Comparison of ENCODE assay signal across 1 mouse cellular context in the genomic region with DNA sequence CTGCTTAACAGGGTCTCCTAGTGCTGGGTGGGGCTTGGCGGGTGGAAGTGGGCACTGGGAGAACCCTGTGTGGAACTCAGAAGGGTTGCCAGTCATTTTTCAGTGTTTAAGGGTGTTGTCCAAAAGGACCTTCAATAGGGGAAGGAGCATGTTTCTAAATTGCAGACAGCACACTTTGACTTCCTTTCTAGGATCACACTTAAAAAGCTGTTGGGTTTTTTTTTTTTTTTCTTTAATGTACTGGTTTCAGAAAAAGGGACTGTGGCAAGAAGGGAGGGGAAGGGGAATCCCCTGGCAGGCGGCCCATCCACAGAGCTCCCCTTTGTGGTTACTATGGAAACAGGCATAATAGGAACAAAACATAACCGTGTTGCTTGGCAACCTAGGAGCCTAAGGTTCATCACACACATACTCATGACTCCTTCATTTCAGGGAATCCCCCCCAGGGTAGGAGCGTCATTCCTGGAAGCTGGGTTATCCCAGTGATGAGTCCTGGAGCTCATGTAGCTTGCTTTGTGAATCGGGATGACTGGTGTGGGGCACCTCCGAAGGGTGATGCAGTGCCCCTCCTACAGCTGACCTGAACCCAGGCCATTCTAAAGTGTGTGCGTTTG.
TF ChIP-seq lines count a peak whose summit lies in the region.

No protein-coding gene starts in this region.

TF ChIP-seq in CH12.LX, 34 proteins besides CTCF, POLR2A, EP300 and RAD21 (continued from another document):
- TF ChIP-seq JUND (conservative IDR thresholded peaks at IDR 0.05; ENCODE audit: low read depth, low read length) (peak; percentile 53), CHD1 (IDR thresholded peaks at IDR 0.05; ENCODE audit: low read depth, low read length) (no peak), ZC3H11A (IDR thresholded peaks at IDR 0.05; ENCODE audit: low read depth, low read length) (no peak), MAX (IDR thresholded peaks at IDR 0.05; ENCODE audit: low read length) (peak; percentile 23; the same call in 1 of the 2 replicates), RCOR1 (conservative IDR thresholded peaks at IDR 0.05; ENCODE audit: low read depth, low read length) (peak; percentile 83; the same call in 1 of the 2 replicates)
TF ChIP-seq in CH12.LX: peak in this region for 18.
